Mouse (Mus musculus): ENCODE measurements around the gene Nt5c2.
A peak's percentile ranks its signal among the peaks of the same experiment; 100 is the strongest.

The Nt5c2 gene

DNA sequence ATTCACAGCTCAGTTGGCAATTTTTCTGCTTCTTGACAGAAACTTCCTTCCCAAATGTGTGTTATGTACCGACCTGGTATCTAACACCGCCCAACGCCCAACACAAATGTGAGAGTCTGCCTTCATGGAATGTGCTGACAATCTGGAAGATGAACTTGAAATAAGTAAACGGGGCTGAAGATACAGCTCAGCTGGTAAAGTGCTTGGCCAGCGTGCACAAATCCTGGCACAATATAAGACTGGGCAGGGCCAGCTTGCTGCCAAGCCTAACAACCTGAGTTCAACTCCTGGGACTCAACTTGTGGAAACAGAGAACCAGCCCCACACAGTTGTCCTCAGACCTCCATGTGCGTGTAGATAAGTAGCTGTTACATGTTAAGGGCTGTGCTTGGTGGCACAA lies 48.6 kb downstream of the Nt5c2 start:
- no peak for DNase-seq (ENCODE audit: low read depth, low spot score)

DNA sequence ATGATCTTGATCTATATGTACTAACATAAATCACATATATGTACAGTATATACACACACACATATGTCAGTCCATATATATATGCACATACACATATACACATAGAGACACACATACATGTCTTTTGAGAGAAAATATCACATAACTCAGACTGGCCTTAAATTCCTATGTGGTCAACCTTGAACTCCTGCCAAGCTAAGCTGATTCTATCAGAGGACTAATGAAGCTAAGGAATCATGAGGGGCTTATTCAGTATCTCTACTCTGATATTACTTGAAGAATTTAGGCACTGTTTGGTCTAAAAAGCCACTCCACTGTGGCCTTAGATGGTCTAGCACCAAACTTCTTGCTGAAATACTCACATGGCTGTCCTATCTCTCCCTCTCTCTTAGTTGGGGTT lies 49.5 kb downstream of the Nt5c2 start:
- no peak for DNase-seq (ENCODE audit: low read depth, low spot score)

DNA sequence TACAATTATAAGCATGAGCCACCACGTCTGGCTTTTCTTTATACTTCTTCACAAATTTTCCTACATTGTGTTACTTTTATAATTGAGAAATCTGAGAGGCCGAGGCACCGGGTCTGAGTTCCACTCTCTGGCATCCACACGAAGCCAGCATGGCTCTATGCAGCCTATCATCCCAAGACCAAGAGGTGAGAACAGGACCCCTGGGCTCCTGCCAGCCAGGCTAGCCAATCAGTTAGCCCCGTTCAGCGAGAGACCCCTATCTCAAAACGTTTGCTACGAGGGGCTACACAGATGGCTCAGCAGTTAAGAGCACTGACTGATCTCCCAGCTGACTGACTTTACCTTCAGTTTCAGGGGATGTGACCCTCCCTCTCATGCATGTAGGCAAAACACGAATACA lies 50.6 kb downstream of the Nt5c2 start:
- no peak for DNase-seq (ENCODE audit: low read depth, low spot score)

DNA sequence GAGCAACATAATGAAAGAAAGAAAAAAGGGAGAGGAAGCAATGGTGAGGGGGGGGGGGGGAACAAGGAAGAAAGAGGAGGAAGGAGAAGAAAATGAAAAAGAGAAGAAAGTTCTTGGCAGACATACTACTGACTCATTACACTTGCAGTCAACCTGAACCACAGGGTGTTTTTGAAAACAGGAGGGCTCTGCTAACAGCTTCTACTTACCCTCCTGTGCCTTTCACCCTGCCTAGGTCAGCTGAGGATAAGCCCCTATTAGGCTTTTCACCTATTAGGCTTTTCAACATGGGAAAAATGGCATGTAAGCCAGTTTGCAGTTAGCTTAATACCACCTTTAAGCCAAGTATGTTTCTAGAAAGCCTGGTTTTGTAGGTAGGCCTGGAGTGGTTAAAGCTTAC lies 51.5 kb downstream of the Nt5c2 start:
- no peak for DNase-seq (ENCODE audit: low read depth, low spot score)

DNA sequence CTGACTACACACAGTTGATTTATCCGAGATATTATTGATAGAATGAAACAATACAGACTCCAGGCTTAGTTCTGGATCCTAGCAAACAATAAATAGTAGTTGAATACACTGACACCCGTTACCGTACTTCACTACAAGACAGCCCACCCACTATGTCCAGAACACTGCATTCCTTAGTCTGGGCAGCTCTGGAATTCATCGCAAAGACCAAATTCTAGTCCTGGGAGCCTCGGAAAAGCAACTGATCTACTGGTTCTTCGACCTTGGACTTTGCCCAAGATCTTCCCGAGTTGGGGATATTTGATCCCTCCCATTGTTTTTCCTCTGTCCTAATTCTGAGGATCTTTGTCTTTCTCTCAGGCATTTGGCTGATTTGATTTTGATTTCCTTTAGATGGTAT lies 52.1 kb downstream of the Nt5c2 start:
- DNase-seq (ENCODE audit: low read depth, low spot score) = no peak

- peak; percentile 64 for DNase-seq (ENCODE audit: low read depth, low spot score)
Measured at GRCm38 (mm10) chr19:46962171-46962772, 52.7 kb downstream of the Nt5c2 start.

DNA sequence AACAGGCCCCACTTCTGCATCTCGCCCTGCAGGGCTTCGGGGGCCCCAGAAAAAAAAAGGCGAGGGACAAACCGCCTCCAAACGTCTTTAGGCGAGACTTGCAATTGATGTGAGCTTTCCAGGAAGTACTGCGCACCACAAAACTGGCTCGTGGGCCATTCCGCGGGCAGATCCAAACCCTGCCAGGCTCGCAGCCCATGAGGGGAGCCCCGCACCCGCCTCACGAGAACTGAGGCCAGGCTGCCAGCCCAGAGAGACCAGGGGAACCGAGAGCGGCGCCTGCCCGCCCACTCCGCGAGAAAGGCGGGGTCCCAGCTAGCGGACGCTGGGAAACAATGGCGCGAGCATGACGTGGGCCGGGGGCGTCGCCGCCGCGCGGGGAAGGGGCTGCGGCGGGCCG lies 53.3 kb downstream of the Nt5c2 start:
- DNase-seq (ENCODE audit: low read depth, low spot score) = peak; percentile 16

GRCm38 (mm10) chr19:46961047-46961651 lies 53.8 kb downstream of the Nt5c2 start:
- DNase-seq (ENCODE audit: low read depth, low spot score) = no peak

DNA sequence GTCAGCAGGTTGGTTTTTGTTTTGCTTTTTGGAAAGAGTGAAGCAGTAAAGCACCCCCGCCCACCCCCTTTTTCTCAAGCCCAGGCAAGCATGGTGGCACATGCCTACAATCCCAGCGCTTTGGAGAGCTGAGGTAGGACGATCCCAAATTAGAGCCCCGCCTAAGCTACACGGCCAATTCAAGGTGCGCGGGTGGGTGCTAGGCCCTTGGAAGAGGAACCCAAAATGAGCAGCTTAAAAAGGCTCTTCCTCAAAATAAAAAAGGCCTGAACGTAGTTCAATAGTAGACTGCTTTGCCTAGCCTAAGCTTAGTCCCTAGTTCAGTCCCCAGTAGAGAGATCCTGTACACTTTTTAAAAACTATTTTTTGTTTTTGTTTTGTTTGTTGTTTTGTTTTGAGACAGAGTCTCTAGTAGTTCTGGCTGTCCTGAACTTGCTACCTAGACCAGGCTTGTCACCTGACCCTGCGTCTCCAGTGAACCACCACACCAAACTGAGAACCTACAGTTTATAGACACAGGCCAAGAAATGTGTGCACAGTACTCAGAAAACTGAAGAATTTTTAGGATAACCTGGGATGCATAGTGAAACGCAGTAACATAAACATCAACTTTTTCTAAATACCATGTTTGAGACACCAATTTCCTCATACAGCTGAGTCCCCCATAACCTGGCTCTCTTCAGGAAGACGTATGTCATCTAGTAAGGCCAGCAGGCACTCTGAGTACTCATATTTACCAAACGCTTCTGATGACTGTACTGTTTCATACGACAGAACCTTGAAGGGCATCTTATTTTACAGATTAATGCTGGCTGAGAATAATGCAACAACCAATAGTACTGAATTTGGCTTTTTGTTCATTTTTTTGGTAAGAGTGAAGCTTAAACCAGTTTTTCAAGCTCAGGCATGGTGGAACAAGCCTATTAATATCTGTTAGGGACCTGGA lies 54.6 kb downstream of the Nt5c2 start:
- DNase-seq (ENCODE audit: low read depth, low spot score) = no peak

GRCm38 (mm10) chr19:46959536-46959935 lies 55.4 kb downstream of the Nt5c2 start:
- DNase-seq (ENCODE audit: low read depth, low spot score) = no peak

GRCm38 (mm10) chr19:46958566-46958965 lies 56.4 kb downstream of the Nt5c2 start:
- DNase-seq (ENCODE audit: low read depth, low spot score) = no peak

GRCm38 (mm10) chr19:46957971-46958370 lies 57.0 kb downstream of the Nt5c2 start:
- DNase-seq (ENCODE audit: low read depth, low spot score) = no peak

- no peak for DNase-seq (ENCODE audit: low read depth, low spot score)
Measured at GRCm38 (mm10) chr19:46957001-46957400, 58.0 kb downstream of the Nt5c2 start.

- DNase-seq (ENCODE audit: low read depth, low spot score) = no peak
Measured at GRCm38 (mm10) chr19:46956410-46956809, 58.5 kb downstream of the Nt5c2 start.

GRCm38 (mm10) chr19:46955630-46956029 lies 59.3 kb downstream of the Nt5c2 start:
- DNase-seq (ENCODE audit: low read depth, low spot score) = no peak

DNA sequence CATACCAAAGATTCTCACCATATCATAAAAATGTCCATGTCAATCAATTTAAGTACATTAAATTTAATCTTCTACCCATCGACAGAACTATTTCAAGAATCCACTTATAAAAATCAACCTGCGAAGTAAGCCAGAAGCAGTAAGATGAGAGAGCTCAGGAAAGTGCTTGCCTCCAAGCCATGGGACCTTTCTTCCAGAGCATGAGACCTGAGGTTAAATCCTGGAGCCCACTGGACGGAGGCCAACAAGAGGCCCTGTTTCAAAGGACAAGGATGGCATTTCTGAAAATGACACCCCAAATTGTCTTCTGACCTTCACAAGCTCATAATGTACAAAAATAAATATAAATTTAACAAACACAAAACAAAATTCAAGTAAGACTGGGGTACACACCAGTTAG lies 61.4 kb downstream of the Nt5c2 start:
- no peak for DNase-seq (ENCODE audit: low read depth, low spot score)

DNA sequence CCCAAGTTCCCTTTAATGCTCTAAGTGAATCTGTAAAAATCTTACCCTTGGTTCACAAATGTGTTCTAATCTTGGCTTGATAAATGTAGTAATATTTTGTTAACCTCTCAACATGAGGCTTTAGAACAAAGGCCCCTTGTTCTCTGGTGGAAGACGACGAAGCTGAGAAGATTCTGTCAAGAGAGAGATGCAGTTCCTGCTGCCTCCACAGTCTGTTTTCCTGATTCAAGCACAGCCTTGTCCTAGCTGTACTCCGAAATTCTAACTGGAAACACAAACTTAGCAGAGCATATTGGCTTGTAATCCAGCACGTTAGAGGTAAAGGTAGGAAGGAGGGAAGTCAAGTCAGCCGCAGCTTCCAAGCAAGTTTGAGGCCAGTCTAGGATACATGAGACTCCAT lies 62.0 kb downstream of the Nt5c2 start:
- DNase-seq (ENCODE audit: low read depth, low spot score) = no peak

DNA sequence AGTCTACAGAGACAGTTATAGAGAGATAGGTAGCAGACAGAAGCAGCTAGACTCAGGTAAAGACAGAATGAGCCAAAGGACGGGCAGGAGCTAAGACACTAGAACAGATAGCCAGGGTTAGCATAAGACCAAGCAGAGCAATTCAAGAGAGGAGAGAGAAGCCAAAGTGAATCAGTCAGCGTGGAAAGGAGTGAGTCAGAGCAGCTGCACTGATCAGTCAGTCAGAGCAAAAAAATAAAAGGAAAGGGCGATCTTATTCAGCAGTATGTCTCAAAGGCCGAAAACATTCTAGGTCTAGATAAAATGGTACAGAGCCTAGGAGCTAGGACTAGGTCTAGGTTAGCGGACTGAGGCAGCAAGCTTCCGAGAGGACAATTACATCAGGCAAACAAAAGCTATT lies 70.6 kb downstream of the Nt5c2 start:
- no peak for DNase-seq (ENCODE audit: low read depth, low spot score)

- DNase-seq (ENCODE audit: low read depth, low spot score) = no peak
Measured at GRCm38 (mm10) chr19:46937173-46937572, 77.8 kb downstream of the Nt5c2 start.

DNA sequence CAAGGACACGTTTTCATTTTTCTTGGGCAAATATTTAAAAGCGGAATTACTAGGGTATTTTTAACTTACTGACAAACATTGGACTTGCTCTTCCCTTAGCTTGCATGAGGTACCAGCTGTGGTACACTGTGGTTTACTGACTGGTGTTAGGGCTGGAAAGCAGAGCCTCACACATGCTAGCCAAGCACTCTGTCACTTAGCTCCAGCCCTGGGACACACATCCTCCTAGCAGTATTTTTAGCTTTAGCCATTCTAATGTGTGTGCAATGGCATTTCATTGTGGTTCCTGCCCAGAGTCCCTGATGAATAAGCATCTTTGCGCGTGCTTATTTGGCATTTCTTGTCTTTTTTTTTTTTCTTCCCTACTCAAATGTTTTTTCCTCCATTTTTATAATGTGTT lies 80.9 kb downstream of the Nt5c2 start:
- no peak for DNase-seq (ENCODE audit: low read depth, low spot score)

GRCm38 (mm10) chr19:46932608-46933007 lies 82.3 kb downstream of the Nt5c2 start:
- no peak for DNase-seq (ENCODE audit: low read depth, low spot score)

DNA sequence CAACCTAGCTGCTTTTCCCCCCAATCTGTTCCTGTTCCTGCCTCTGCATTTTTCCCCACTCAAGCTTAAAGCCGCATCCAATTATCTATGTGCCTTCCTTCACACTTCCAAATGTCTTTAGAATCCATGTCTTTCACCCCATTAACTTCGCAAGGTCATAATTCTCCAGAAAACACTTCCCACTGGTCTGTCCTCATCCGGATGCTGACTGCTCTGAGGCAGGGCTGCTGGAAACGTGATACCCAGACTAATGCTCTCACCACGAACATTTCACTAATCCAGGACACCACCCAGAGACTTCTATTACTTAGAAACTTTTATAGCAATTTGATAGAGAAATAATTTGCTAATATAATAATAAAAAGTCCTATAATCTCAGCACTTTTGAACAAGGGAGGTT lies 84.9 kb downstream of the Nt5c2 start:
- DNase-seq (ENCODE audit: low read depth, low spot score) = no peak

Measured in retina, adult 2 months (tissue).